In the genomic region with DNA sequence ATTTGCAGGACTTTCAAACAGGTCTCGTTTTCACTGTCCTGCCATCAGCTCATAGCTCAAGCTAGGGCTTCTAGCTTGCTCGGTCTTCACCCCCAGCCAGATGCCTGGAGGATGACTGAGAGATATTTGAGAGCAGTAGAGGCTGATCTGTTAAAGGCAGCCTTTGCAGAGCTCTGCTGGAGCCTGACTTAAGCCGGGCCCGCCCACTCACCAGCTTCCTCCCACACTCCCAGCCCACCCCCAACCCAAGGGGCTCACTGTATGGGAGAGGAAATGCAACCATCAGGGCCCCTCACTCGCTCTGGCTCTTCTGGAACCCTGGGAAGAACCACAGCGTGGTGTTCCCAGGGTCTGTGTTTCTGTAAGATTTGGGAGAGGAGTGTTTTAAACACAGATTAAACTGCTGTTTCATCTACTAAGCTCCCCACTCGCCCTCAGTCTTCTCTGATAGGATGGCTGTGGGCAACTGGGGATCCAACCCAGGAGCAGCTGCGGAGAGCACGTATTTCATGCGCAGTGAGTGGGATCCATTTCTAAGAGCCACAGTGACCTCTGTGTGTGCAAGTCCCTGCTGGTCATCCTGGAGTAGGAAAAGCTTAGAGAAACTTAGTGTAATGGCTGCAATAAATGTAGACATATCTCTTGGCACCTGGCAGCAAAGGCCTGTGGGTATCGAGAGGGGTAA, we compare ENCODE assay signal across 9 mouse cellular contexts.
A peak's percentile ranks its signal among the peaks of the same experiment; 100 is the strongest.
DNase-seq lines count a peak whose midpoint lies in the region; ATAC-seq lines count a peak whose summit lies in the region.
"Had no signal": no experiment of that assay in that cellular context is flagged by ENCODE, and none has a peak within 500 bp of the region (broad histone marks: within the 10 kb centered on the region; RNA-seq: fewer than 3 reads in every experiment).

No protein-coding gene starts in this region.

- H3K4me2 ChIP-seq in heart, embryonic 16.5 days (ENCODE audit: low read depth, low read length): peak overlapping the region; percentile 11
- no peak overlapping the region for H3K4me2 ChIP-seq in intestine, embryonic 16.5 days (ENCODE audit: low read depth, low read length)
- 0 out of 2 replicates have a peak overlapping the region, but pooled peaks have one; percentile 5 for H3K4me2 ChIP-seq in neural tube, embryonic 12.5 days (replicated peaks)

- H3K4me3 ChIP-seq in heart, embryonic 16.5 days (ENCODE audit: low read length): no peak overlapping the region
- no peak overlapping the region for H3K4me3 ChIP-seq in intestine, embryonic 16.5 days (ENCODE audit: low read length)
- H3K4me3 ChIP-seq in neural tube, embryonic 12.5 days: no peak overlapping the region
- H3K4me3 ChIP-seq: gastrocnemius, adult 2 months had no signal

- H3K4me1 ChIP-seq in heart, embryonic 16.5 days (ENCODE audit: control insufficient read depth, insufficient read depth, low read length): 0 out of 2 replicates have a peak, but pooled peaks cover 7% of the 10 kb centered on the region
- H3K4me1 ChIP-seq in intestine, embryonic 16.5 days (ENCODE audit: control insufficient read depth, insufficient read depth, low read length): peaks cover 9% of the 10 kb centered on the region; the same call in 1 of the 2 replicates
- H3K4me1 ChIP-seq in neural tube, embryonic 12.5 days: no peaks in the 10 kb centered on the region

- H3K9me3 ChIP-seq in heart, embryonic 16.5 days (replicated peaks; ENCODE audit: control insufficient read depth, low read length): no peaks in the 10 kb centered on the region
- no peaks in the 10 kb centered on the region for H3K9me3 ChIP-seq in intestine, embryonic 16.5 days (ENCODE audit: control insufficient read depth, low read length)
- no peaks in the 10 kb centered on the region for H3K9me3 ChIP-seq in neural tube, embryonic 12.5 days

- peak; percentile 83 for ATAC-seq in heart, embryonic 16.5 days (replicated peaks; ENCODE audit: extremely low read depth, insufficient read depth, low FRiP score)
- ATAC-seq in intestine, embryonic 16.5 days: peak; percentile 71
- ATAC-seq in neural tube, embryonic 12.5 days (ENCODE audit: low FRiP score, low read depth): 0 out of 2 replicates have a peak, but pooled peaks have one; percentile 22

- WGBS in heart, embryonic 16.5 days: 22% methylated on average over 11 of the region's 11 CpGs
- WGBS in intestine, embryonic 16.5 days: 29% methylated on average over 11 of the region's 11 CpGs
- 40% methylated on average over 11 of the region's 11 CpGs for WGBS in neural tube, embryonic 12.5 days

- H3K27me3 ChIP-seq in heart, embryonic 16.5 days (ENCODE audit: control insufficient read depth, insufficient read depth, low read length): no peaks in the 10 kb centered on the region
- H3K27me3 ChIP-seq in intestine, embryonic 16.5 days (replicated peaks; ENCODE audit: control insufficient read depth, insufficient read depth, low read length): no peaks in the 10 kb centered on the region
- no peaks in the 10 kb centered on the region for H3K27me3 ChIP-seq in neural tube, embryonic 12.5 days (replicated peaks)

- no peak overlapping the region for H3K9ac ChIP-seq in heart, embryonic 16.5 days (ENCODE audit: low read length)
- H3K9ac ChIP-seq in intestine, embryonic 16.5 days (ENCODE audit: low read depth, low read length): no peak overlapping the region
- no peak overlapping the region for H3K9ac ChIP-seq in neural tube, embryonic 12.5 days

- H3K36me3 ChIP-seq in heart, embryonic 16.5 days (ENCODE audit: control insufficient read depth, insufficient read depth): no peaks in the 10 kb centered on the region
- H3K36me3 ChIP-seq in intestine, embryonic 16.5 days (ENCODE audit: control insufficient read depth, insufficient read depth, low read length): no peaks in the 10 kb centered on the region
- H3K36me3 ChIP-seq in neural tube, embryonic 12.5 days: no peaks in the 10 kb centered on the region

- DNase-seq in heart, adult 11 months: no peak
- peak; percentile 61 for DNase-seq in embryo, embryonic 10 days (ENCODE audit: low spot score)
- no peak for DNase-seq in spleen, adult 12 weeks (ENCODE audit: low spot score)
- DNase-seq in cerebellum, postnatal 10 days: no peak
- DNase-seq in testis, postnatal 10 days (ENCODE audit: low spot score): no peak
- DNase-seq: gastrocnemius, adult 2 months had no signal

- 0 out of 2 replicates have a peak overlapping the region, but pooled peaks have one; percentile 9 for H3K27ac ChIP-seq in heart, embryonic 16.5 days (ENCODE audit: low read length)
- H3K27ac ChIP-seq in intestine, embryonic 16.5 days (ENCODE audit: low read length): peak overlapping the region; percentile 47; the same call in 1 of the 2 replicates
- H3K27ac ChIP-seq in neural tube, embryonic 12.5 days: no peak overlapping the region
- H3K27ac ChIP-seq: gastrocnemius, adult 2 months had no signal

Comparison
In these comparisons a context has a peak if more than half of its experiments do, and no peak if none do; other contexts are left out.
1. ATAC-seq: peak in every context shown above with its lines; median percentile 83 in heart, embryonic 16.5 days; 71 in intestine, embryonic 16.5 days; 22 in neural tube, embryonic 12.5 days.